Mouse (Mus musculus): ENCODE measurements at regions not wholly inside any gene's neighbourhood (a gene's known extent, or its start where the extent isn't known, plus 50 kb on each side); places are given as distances from the start of the nearest gene placed in this dataset.

- no peak for TF ChIP-seq GATA4 (IDR thresholded peaks at IDR 0.05; ENCODE audit: insufficient replicate concordance, low read length)
These were observed 60.6 kb upstream of the Klf13 start for GRCm38 (mm10) chr7:63998995-63999960.

- TF ChIP-seq GATA4 (IDR thresholded peaks at IDR 0.05; ENCODE audit: insufficient replicate concordance, low read length): no peak
These were observed 59.3 kb upstream of the Klf13 start for GRCm38 (mm10) chr7:63997997-63998396.

DNA sequence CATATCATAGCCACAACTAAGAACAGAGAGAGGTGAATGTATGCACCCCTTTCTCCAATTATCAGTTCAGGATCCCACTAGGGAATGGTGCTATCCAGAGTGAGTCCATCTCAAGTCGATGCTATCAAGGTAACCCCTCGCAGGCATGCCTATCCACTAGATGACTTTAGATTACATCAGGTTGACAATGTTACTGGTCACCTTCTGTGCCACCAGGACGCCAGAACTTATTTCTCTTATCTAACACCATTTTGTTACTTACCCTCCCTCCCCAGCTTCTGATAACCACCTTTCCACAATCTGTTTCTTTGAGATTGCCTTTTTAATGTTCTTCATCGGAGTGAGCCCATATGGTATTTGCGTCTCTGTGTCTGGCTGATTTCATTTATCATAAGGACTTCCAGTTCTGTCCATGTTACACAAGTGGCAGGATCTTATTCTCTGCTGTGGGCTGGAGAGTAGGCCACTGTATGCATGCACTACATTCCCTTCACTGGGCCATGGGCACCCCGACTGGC is 57.9 kb upstream of the Klf13 start:
- TF ChIP-seq GATA4 (IDR thresholded peaks at IDR 0.05; ENCODE audit: insufficient replicate concordance, low read length): no peak

- no peak for TF ChIP-seq GATA4 (IDR thresholded peaks at IDR 0.05; ENCODE audit: insufficient replicate concordance, low read length)
These were observed 56.7 kb upstream of the Klf13 start for GRCm38 (mm10) chr7:63995255-63995980.

- no peak for TF ChIP-seq GATA4 (IDR thresholded peaks at IDR 0.05; ENCODE audit: insufficient replicate concordance, low read length)
These were observed 53.4 kb upstream of the Klf13 start for GRCm38 (mm10) chr7:63992155-63992554.

GRCm38 (mm10) chr7:63991085-63992010 is 52.6 kb upstream of the Klf13 start:
- no peak for TF ChIP-seq GATA4 (IDR thresholded peaks at IDR 0.05; ENCODE audit: insufficient replicate concordance, low read length)

GRCm38 (mm10) chr7:63990312-63991028 is 51.8 kb upstream of the Klf13 start:
- TF ChIP-seq GATA4 (IDR thresholded peaks at IDR 0.05; ENCODE audit: insufficient replicate concordance, low read length): no peak

GRCm38 (mm10) chr7:63989736-63990135 is 51.0 kb upstream of the Klf13 start:
- TF ChIP-seq GATA4 (IDR thresholded peaks at IDR 0.05; ENCODE audit: insufficient replicate concordance, low read length): no peak

All from liver, adult (tissue).